Mouse (Mus musculus) limb, embryonic 15.5 days (tissue): ENCODE data around the gene Wdhd1. TPM values are rescaled to one million over a fixed set of nuclear protein-coding genes. Genes with fewer than 3 reads are reported as not detected.

Experiments used
- ATAC-seq: fragments of 200-750 bp; cut with Nextera tagmentation; 2 replicates; pipeline ENCODE4 v1.8.0; 2017; ENCODE audit warnings: low read depth, moderate TSS enrichment; ENCODE audit not compliant: insufficient number of reproducible peaks, low FRiP score, low TSS enrichment
- H3K27ac ChIP-seq: fragments of 300-500 bp; sonication (generic); 2 replicates; pipeline ENCODE4 v1.5.1; 2015; ENCODE audit warnings: moderate library complexity, mild to moderate bottlenecking, inconsistent platforms
- H3K27me3 ChIP-seq: fragments of 300-500 bp; sonication (generic); 2 replicates; pipeline ENCODE4 v1.6.1; 2015; ENCODE audit warnings: inconsistent platforms
- H3K36me3 ChIP-seq: fragments of 300-500 bp; sonication (generic); 2 replicates; pipeline ENCODE4 v1.6.1; 2015; ENCODE audit warnings: inconsistent platforms
- H3K4me1 ChIP-seq: fragments of 300-500 bp; sonication (generic); 2 replicates; pipeline ENCODE4 v1.6.1; 2015; ENCODE audit warnings: inconsistent platforms
- H3K4me2 ChIP-seq: fragments of 300-500 bp; sonication (generic); 2 replicates; pipeline ENCODE4 v1.6.1; 2015; ENCODE audit warnings: mild to moderate bottlenecking, inconsistent platforms
- H3K4me3 ChIP-seq: fragments of 300-500 bp; sonication (generic); 2 replicates; pipeline ENCODE4 v1.5.1; 2015; ENCODE audit warnings: mild to moderate bottlenecking, inconsistent platforms
- H3K9ac ChIP-seq: fragments of 300-500 bp; sonication (generic); 2 replicates; pipeline ENCODE4 v1.6.1; 2015; ENCODE audit warnings: inconsistent platforms
- H3K9me3 ChIP-seq: fragments of 300-500 bp; sonication (generic); 2 replicates; pipeline ENCODE4 v1.6.1; 2016; ENCODE audit warnings: inconsistent platforms
- WGBS: fragments of 180-500 bp; shearing (Covaris S2); methylation state at CpG from one replicate; pipeline ENCODE4 v1.1.7; 2015; 5-methylcytosine and 5-hydroxymethylcytosine counted together
- polyA plus RNA-seq: library from polyadenylated mRNA; unstranded; fragments of >200 nt; fragmentation: Nextera tagmentation; extraction: Ambion mirVana; gene quantifications from 2 replicates; pipeline ENCODE4 v1.2.1, GENCODE M21; 2015

Wdhd1 gene
- polyA plus RNA-seq, 1 experiment from 2014 or later: 24.3 TPM

DNA sequence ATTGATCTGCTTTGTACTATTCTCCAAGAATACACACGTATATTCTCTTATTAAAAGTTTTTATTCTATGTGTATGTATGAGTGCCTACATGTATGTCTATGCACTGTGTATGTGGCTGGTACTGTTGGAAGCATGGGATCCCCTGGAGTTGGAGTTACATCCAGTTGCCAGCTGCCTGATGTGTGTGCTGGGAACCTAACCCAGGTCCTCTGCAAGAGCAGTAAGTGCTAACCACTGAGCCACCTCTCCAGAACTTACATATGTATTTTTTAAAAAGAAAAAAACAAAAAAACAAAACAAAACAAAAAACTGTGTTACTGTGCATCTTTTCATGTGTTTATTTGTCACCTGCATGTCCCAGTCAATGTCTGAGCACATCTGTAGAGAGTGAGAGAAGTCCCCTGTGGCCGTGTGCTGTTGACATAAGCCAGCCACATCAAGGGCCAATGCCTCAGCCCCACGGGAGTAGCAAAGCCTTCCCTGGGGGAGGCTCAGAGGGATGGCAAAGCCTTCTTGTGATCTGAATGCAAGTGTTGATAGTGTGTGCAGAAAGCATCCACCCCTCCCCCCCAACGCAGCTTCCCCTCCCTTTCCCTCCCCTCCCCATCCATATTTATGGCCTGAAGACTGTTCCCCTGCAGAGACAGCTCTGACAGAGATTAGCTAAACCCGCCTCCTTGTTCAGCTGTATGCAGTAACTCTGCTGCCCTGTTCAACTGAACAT, 42.0 kb downstream of the Wdhd1 start:
- no peaks in the 10 kb centered on the region for H3K9me3 ChIP-seq
- no peak overlapping the region for H3K27ac ChIP-seq
- no peak overlapping the region for H3K4me2 ChIP-seq
- ATAC-seq: no peak
- no peak overlapping the region for H3K9ac ChIP-seq
- H3K36me3 ChIP-seq: no peaks in the 10 kb centered on the region
- H3K27me3 ChIP-seq: no peaks in the 10 kb centered on the region
- 77% methylated on average over 5 of the region's 5 CpGs for WGBS
- H3K4me1 ChIP-seq: no peaks in the 10 kb centered on the region
- H3K4me3 ChIP-seq: no peak overlapping the region

- no peaks in the 10 kb centered on the region for H3K4me1 ChIP-seq
- no peaks in the 10 kb centered on the region for H3K9me3 ChIP-seq
- no peak overlapping the region for H3K9ac ChIP-seq
- no peaks in the 10 kb centered on the region for H3K27me3 ChIP-seq
- no peaks in the 10 kb centered on the region for H3K36me3 ChIP-seq
- H3K27ac ChIP-seq: no peak overlapping the region
- no peak overlapping the region for H3K4me3 ChIP-seq
- no peak overlapping the region for H3K4me2 ChIP-seq
- WGBS: 81% methylated on average over 3 of the region's 3 CpGs
- ATAC-seq: no peak
Measured at GRCm38 (mm10) chr14:47234032-47234431, 42.6 kb downstream of the Wdhd1 start.

DNA sequence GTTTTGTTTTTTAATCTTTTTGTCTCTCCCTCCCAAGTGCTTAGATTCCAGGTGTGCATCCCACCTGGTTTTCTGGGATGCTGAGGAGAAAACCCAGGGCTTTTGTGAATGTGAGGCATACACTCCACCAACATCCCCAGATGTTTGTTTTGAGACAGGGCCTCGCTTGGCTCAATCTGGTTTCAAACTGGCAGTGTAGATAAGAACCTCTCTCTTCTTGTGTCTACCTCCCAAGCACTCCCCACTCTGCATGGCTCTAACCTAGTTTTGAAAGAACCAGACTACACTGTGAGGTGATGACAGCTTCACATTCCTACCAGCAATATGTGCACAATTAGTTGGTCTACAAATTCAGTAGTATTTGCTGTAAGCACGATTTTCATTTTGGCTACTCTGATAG, 43.1 kb downstream of the Wdhd1 start:
- Histone ChIP-seq H3K9me3 (no peaks in the 10 kb centered on the region), H3K4me2 (no peak overlapping the region), H3K4me1 (no peaks in the 10 kb centered on the region), H3K9ac (no peak overlapping the region), H3K27ac (no peak overlapping the region), H3K4me3 (no peak overlapping the region), H3K36me3 (no peaks in the 10 kb centered on the region), H3K27me3 (no peaks in the 10 kb centered on the region)
- ATAC-seq: no peak
- WGBS: 70% methylated on average over 2 of the region's 2 CpGs

DNA sequence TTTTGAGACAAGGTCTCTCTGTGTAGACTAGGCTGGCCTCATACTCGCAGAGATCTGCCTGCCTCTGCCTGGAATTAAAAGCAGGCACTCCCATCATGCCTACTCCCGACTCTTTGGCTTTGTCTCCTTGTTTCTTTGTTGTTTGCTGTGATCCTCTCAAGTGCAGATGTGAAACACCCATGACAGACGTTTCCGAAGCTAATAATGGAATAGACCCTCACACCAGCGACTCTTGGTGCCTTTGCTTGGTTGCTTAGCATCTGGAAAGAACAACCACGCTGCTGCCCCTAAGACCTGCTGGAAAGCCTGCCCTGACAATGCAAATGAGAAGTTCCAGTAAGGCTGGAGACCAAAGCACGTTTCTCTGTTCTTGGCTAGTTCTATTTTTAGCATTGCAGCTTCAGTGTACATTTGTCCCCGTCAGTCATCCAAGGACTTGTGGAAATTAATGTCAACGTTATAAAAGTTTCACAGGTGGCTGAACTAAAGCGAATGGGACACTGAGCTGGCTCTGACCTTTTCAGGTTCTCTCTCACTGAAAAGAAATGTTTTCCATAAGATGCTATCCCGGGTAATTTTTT, 46.8 kb downstream of the Wdhd1 start:
- H3K4me1 ChIP-seq: no peaks in the 10 kb centered on the region
- no peak overlapping the region for H3K4me3 ChIP-seq
- no peak overlapping the region for H3K27ac ChIP-seq
- H3K4me2 ChIP-seq: no peak overlapping the region
- no peaks in the 10 kb centered on the region for H3K9me3 ChIP-seq
- no peak overlapping the region for H3K9ac ChIP-seq
- no peak for ATAC-seq
- H3K27me3 ChIP-seq: no peaks in the 10 kb centered on the region
- H3K36me3 ChIP-seq: no peaks in the 10 kb centered on the region
- 74% methylated on average over 11 of the region's 11 CpGs for WGBS

- WGBS: 83% methylated on average over 8 of the region's 8 CpGs
- no peak for ATAC-seq
- H3K9me3 ChIP-seq: no peaks in the 10 kb centered on the region
- H3K27me3 ChIP-seq: no peaks in the 10 kb centered on the region
- H3K9ac ChIP-seq: no peak overlapping the region
- H3K4me2 ChIP-seq: no peak overlapping the region
- no peak overlapping the region for H3K4me3 ChIP-seq
- H3K36me3 ChIP-seq: no peaks in the 10 kb centered on the region
- H3K4me1 ChIP-seq: no peaks in the 10 kb centered on the region
- no peak overlapping the region for H3K27ac ChIP-seq
Measured at GRCm38 (mm10) chr14:47225931-47226330, 50.7 kb downstream of the Wdhd1 start.

DNA sequence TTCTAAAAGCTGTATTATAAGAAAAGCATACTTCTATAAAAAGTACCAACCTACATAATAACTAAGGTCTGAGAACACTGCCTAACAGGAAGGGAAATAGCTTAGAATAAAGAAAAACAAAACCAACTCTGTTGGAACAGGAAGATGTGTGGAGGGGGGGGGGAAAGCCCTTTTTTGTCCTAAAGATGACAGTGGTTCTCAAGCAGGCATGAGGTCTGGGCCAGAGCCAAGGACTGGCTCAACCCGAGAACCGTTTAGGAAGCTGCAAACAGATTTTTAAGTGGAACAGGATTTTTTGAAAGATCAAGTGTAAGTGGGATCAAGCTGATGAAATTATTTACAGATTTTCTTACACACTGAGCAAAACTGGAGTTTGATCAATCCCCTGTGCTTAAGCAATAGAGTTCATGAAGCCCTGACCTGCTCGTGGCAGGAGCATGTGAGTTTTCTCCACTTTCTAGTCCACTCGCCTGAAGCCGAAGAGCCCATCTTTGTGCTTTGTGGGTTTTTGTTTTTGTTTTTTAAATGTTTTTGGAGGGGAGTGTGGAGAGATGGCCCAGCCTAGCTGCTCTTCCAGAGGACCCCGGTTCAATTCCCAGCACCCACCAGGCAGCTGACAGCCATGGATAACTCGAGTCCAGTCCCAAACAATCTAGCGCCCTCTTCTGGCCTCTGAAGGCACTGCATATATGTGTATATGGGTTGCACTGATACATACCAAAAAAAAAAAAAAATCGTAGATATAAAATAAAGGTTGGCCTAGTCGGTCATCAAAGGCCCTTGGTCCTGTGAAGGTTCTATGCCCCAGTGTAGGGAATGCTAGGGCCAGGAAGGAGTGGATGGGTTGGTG, 52.0 kb downstream of the Wdhd1 start:
- Histone ChIP-seq H3K36me3 (no peaks in the 10 kb centered on the region), H3K27me3 (no peaks in the 10 kb centered on the region), H3K4me3 (no peak overlapping the region), H3K27ac (no peak overlapping the region), H3K4me1 (no peaks in the 10 kb centered on the region), H3K4me2 (no peak overlapping the region), H3K9me3 (no peaks in the 10 kb centered on the region), H3K9ac (no peak overlapping the region)
- ATAC-seq: no peak
- 73% methylated on average over 10 of the region's 10 CpGs for WGBS

GRCm38 (mm10) chr14:47222631-47223450, 53.8 kb downstream of the Wdhd1 start:
- no peaks in the 10 kb centered on the region for H3K27me3 ChIP-seq
- ATAC-seq: no peak
- no peak overlapping the region for H3K27ac ChIP-seq
- 78% methylated on average over 11 of the region's 11 CpGs for WGBS
- H3K4me3 ChIP-seq: no peak overlapping the region
- no peaks in the 10 kb centered on the region for H3K9me3 ChIP-seq
- no peak overlapping the region for H3K4me2 ChIP-seq
- H3K4me1 ChIP-seq: no peaks in the 10 kb centered on the region
- no peaks in the 10 kb centered on the region for H3K36me3 ChIP-seq
- H3K9ac ChIP-seq: no peak overlapping the region

- Histone ChIP-seq H3K9ac (no peak overlapping the region), H3K9me3 (no peaks in the 10 kb centered on the region), H3K27me3 (no peaks in the 10 kb centered on the region), H3K4me2 (no peak overlapping the region), H3K4me1 (no peaks in the 10 kb centered on the region), H3K27ac (no peak overlapping the region), H3K36me3 (no peaks in the 10 kb centered on the region), H3K4me3 (no peak overlapping the region)
- WGBS: 85% methylated on average over 11 of the region's 11 CpGs
- ATAC-seq: no peak
Measured at GRCm38 (mm10) chr14:47221567-47221966, 55.1 kb downstream of the Wdhd1 start.

- ATAC-seq: no peak
- Histone ChIP-seq H3K4me1 (no peaks in the 10 kb centered on the region), H3K9me3 (no peaks in the 10 kb centered on the region), H3K4me3 (no peak overlapping the region), H3K27me3 (no peaks in the 10 kb centered on the region), H3K9ac (no peak overlapping the region), H3K27ac (no peak overlapping the region), H3K4me2 (no peak overlapping the region), H3K36me3 (no peaks in the 10 kb centered on the region)
- 81% methylated on average over 8 of the region's 8 CpGs for WGBS
Measured at GRCm38 (mm10) chr14:47220231-47221025, 56.2 kb downstream of the Wdhd1 start.

DNA sequence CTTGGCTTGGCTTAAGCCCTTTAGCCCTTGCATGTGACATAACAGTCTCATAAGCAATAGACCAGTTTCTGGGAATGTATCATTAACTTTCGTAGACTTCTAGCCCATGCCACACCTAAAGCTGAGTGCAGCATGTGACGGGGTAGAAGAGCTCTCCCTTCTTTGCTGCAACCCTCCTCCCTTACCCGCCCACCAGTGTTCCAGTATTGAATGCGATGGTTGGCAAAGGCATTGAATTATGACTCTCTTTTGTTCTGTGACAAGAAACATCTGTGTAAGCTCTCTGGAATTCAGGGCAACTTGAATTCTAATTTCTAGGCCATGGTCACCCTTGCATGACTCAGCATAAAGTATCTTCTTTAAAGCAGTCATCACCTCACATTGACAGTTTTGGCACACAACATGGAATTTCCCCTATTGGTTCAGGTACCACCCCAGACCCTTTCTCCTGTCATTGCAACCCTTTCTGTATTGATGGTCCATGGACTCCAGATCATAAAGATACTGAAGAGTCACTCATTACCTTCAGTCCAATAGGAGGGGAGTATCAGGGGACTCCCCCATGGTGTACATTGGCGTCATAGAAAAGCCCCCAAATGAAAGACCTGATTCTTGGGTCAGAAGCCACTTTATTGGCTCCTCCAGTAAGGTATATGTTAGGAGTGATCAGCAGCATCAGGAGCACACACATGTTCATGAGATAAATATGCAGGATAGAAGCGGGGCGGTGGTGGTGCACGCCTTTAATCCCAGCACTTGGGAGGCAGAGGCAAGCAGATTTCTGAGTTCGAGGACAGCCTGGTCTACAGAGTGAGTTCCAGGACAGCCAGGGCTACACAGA, 57.7 kb downstream of the Wdhd1 start:
- Histone ChIP-seq H3K9ac (no peak overlapping the region), H3K36me3 (no peaks in the 10 kb centered on the region), H3K27ac (no peak overlapping the region), H3K9me3 (no peaks in the 10 kb centered on the region), H3K4me3 (no peak overlapping the region), H3K4me2 (no peak overlapping the region), H3K4me1 (no peaks in the 10 kb centered on the region), H3K27me3 (no peaks in the 10 kb centered on the region)
- WGBS: 83% methylated on average over 9 of the region's 9 CpGs
- no peak for ATAC-seq
